Mouse (Mus musculus): Measurements from ENCODE around the gene Hand2. TPM values are rescaled to one million over a fixed set of nuclear protein-coding genes. Genes with fewer than 3 reads are reported as not detected.

Gene Hand2
- polyA plus RNA-seq, 1 experiment: not detected

DNA sequence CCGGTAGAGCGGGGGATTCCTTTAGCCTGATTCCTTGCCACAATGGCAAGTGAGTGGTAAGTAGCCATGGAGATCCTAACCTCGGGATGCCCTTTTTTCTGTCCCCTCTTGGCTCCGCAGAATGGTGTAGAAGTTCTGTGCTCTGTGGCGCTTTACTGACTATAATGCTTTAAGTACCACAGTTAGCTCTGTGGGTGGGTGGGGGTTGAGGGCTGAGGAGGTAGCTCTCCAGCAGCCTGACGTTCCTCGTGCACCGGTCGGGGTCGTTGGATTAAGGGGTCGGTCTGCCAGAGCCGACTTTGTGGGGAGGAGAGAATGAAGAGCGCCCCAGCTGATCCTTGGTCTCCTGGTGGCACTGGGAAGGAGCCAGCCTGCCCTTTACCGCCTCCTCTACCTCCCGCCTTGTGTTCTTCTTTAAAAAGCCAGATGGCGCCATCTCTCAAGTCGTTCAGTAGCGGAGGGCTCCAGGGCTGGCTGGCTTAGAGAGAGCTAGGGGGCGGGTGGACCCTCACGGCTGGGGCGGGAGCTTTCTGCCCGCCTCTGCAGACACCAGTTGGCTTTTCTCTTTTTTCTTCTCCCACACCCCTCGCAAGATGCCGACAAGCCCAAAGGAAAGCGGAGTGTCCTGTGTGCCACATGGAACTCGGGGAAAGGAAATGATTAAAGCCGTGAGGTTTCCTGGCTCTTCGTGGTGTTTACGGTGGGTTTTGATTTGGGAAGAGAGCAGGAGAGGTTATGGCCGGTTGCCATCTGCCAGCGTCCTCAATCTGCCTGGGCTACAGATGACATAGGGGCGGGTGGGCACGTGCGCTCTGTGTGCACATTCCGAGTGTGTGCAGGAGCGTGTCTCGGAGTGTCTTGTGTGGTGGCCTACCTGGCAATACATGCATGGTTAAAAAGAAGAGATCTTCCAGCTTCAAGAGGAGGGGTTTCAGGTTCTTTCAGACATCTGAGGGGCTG, 32.8 kb downstream of the Hand2 start:
- TF ChIP-seq POLR2A (IDR thresholded peaks at IDR 0.05; ENCODE audit: extremely low read depth, insufficient read depth, low read length) (no peak), CTCF (IDR thresholded peaks at IDR 0.05; ENCODE audit: extremely low read depth, insufficient read depth, low read length) (peak; percentile 30; the same call in 1 of the 2 replicates)

DNA sequence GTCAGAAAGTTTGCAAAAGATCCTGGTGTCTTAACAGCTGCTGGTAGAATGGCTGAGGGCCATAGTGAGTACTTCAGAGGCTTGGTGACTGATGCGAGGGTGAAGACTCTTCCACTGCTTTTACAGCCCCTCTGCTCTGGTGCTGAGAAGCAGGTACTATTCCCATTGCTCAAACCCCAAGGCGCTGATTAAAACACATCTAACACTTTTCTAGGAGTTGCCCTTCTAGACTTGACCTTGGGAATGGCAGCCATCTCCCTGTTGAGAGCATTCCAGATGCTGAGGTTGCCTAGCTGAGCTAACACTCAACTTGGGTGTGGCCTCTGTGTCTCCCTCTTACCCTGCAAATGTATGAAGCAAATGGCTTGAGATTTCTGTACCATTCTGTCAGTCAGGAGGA, 34.1 kb downstream of the Hand2 start:
- no peak for TF ChIP-seq POLR2A (IDR thresholded peaks at IDR 0.05; ENCODE audit: extremely low read depth, insufficient read depth, low read length)
- no peak for TF ChIP-seq CTCF (IDR thresholded peaks at IDR 0.05; ENCODE audit: extremely low read depth, insufficient read depth, low read length)
- Histone ChIP-seq H3K4me1 (ENCODE audit: control insufficient read depth, insufficient read depth, low read length) (no peaks in the 10 kb centered on the region), H3K27ac (ENCODE audit: insufficient read depth, low read length) (no peak overlapping the region), H3K4me3 (ENCODE audit: insufficient read depth, low read length) (no peak overlapping the region)

More for the DNA sequence above, 32.8 kb downstream of the Hand2 start:
- no peaks in the 10 kb centered on the region for H3K4me1 ChIP-seq (ENCODE audit: control insufficient read depth, insufficient read depth, low read length)
- H3K27ac ChIP-seq (ENCODE audit: insufficient read depth, low read length): no peak overlapping the region
- H3K4me3 ChIP-seq (ENCODE audit: insufficient read depth, low read length): peak overlapping the region; percentile 13

DNA sequence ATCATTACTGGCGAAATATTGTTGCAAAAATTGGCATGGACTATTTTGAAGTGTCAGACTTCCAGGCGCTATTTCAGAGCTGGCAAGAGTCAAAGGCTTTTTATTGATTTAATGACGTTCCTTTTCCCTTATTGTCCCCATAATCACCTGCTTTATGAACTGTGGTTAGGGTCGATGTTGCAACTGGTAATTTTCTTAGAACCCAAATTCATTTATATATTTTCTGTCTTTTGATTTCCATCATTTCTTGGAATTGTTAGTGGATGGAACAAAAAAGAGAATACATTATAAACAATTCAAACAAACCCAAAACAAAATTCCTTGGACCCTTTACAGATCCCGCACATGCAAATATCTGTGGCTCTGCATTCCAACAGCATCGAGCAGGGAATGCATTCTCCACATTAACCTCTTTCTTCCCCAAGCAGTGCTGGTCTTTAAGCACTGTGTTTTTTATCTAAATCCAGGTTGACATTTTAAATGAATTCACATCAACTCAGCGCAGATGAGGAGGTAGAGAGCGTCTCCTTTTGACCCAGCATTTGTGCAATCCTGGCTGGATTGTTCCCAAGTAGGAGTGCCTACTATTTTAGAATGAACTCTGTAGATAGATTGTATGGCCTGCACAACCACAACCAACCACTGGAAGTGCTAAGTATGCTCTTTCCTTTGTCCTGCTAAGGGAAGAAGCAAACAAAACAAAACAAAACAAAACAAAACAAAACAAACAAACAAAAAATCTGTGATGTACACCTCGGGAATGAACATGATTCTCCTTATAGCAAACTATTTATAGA, 35.9 kb downstream of the Hand2 start:
- no peak for TF ChIP-seq CTCF (IDR thresholded peaks at IDR 0.05; ENCODE audit: extremely low read depth, insufficient read depth, low read length)
- no peaks in the 10 kb centered on the region for H3K4me1 ChIP-seq (ENCODE audit: control insufficient read depth, insufficient read depth, low read length)
- no peak overlapping the region for H3K27ac ChIP-seq (ENCODE audit: insufficient read depth, low read length)
- H3K4me3 ChIP-seq (ENCODE audit: insufficient read depth, low read length): no peak overlapping the region

DNA sequence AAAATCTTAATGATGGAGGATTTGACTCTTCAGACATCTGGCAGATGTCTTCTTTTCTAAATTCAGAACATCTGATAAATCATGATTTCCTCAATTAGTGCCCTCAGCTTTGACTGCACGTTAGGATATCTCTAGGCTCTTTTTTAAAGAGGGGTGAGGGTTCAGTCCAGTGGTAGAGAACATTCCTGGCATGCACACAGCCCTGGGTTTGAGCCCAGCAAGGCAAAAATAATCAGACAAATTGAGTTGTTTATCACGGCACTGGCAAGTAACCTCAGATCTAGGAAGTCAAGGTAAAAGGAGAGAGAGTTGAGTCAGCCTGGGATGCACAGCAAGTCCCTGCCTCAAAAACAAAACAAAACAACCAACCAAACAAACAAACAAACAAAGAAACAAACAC, 39.7 kb downstream of the Hand2 start:
- H3K27ac ChIP-seq (ENCODE audit: insufficient read depth, low read length): no peak overlapping the region
- TF ChIP-seq POLR2A (IDR thresholded peaks at IDR 0.05; ENCODE audit: extremely low read depth, insufficient read depth, low read length) (no peak), CTCF (IDR thresholded peaks at IDR 0.05; ENCODE audit: extremely low read depth, insufficient read depth, low read length) (no peak)
- no peak overlapping the region for H3K4me3 ChIP-seq (ENCODE audit: insufficient read depth, low read length)
- no peaks in the 10 kb centered on the region for H3K4me1 ChIP-seq (ENCODE audit: control insufficient read depth, insufficient read depth, low read length)

DNA sequence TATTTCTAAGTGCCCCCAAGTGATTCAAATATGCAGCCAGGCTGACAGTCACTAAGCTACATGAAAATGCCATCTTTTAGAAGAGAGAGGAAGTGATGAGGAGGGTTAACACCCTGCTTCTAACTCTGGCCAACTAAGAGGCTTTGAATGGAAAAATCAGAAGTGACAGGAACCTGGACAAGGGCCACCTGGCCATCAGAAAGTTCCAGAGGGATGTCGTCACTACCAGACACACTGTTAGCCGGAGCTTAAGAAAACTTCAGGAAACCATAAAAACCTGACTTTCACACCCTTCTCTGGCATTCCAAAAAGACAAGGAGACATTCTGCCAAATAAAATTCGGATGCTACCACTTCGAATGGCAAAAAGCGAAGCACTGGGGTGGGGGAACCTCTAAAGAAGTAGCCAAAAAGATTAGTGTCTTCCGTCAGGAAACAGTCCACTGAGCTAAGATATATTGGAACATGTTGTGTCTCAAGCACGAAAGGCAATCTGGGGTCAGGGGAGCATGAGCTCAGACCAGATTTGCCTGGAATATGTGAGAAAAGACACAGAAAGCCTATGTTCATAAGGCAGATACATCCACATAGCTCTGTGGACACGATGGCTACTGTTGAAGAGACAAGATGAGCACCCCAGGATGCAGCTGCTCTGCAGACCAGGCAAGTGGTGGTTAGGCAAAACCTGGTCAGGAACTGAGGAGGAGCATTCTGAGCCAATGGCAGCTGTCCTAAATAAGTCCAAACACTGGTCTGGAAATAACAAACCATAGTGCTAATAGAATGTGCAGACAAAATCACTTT, 40.4 kb downstream of the Hand2 start:
- TF ChIP-seq CTCF (IDR thresholded peaks at IDR 0.05; ENCODE audit: extremely low read depth, insufficient read depth, low read length): no peak
- no peak for TF ChIP-seq POLR2A (IDR thresholded peaks at IDR 0.05; ENCODE audit: extremely low read depth, insufficient read depth, low read length)
- H3K4me1 ChIP-seq (ENCODE audit: control insufficient read depth, insufficient read depth, low read length): no peaks in the 10 kb centered on the region
- no peak overlapping the region for H3K4me3 ChIP-seq (ENCODE audit: insufficient read depth, low read length)

DNA sequence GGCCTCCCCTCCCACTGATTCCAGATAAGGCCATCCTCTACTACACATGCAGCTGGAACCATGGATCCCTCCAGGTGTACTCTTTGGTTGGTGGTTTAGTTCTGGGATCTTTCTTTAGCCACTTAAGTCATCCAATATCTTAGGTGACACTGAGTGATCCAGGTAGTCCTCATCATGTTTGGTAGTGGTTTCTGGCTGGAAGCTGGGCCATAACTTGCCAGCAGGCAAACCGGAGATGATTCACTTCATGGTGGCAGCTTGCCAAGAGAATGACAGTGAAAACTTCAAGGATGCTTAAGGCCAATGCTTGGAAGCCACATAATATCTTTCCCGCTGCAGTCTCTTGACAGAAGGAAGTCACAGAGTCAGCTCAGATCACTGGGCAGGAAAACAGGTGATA, 42.1 kb downstream of the Hand2 start:
- Histone ChIP-seq H3K4me3 (ENCODE audit: insufficient read depth, low read length) (no peak overlapping the region), H3K4me1 (ENCODE audit: control insufficient read depth, insufficient read depth, low read length) (no peaks in the 10 kb centered on the region), H3K27ac (ENCODE audit: insufficient read depth, low read length) (no peak overlapping the region)
- TF ChIP-seq CTCF (IDR thresholded peaks at IDR 0.05; ENCODE audit: extremely low read depth, insufficient read depth, low read length): no peak
- TF ChIP-seq POLR2A (IDR thresholded peaks at IDR 0.05; ENCODE audit: extremely low read depth, insufficient read depth, low read length): no peak

More for the DNA sequence above, 40.4 kb downstream of the Hand2 start:
- no peak overlapping the region for H3K27ac ChIP-seq (ENCODE audit: insufficient read depth, low read length)

DNA sequence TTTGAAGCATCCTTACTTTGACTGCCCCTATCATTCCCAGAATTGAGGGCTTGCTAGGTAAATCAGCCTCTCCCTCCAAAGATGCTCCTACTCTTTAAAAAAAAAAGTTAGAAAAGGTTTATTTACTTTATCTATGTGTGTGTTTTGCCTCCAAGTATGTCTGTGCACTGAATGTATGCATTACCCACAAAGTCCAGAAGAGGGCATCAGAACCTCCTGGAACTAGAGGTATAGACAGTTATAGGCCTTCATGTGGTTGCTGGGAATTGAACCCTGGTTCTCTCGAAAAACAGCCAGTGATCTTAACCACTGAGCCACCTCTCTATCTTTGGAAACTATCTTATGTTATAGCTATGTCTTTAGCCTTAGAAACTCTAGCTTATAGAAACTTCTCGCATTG, 53.3 kb downstream of the Hand2 start:
- no peak overlapping the region for H3K27ac ChIP-seq (ENCODE audit: insufficient read depth, low read length)
- H3K4me3 ChIP-seq (ENCODE audit: insufficient read depth, low read length): no peak overlapping the region
- TF ChIP-seq POLR2A (IDR thresholded peaks at IDR 0.05; ENCODE audit: extremely low read depth, insufficient read depth, low read length) (no peak), CTCF (IDR thresholded peaks at IDR 0.05; ENCODE audit: extremely low read depth, insufficient read depth, low read length) (no peak)
- no peaks in the 10 kb centered on the region for H3K4me1 ChIP-seq (ENCODE audit: control insufficient read depth, insufficient read depth, low read length)

Other genes with a start within 250 kb of the Hand2 start
- 107 and 112 TPM in 2 replicates for gene Scrg1, start 134.9 kb downstream of the Hand2 start, polyA plus RNA-seq (2012; rRNA removed)
- 7.7 and 8.4 TPM in 2 replicates for gene Sap30, start 166.9 kb downstream of the Hand2 start, polyA plus RNA-seq (2012; rRNA removed)
- gene Hmgb2, start 190.9 kb downstream of the Hand2 start, polyA plus RNA-seq (2012; rRNA removed): 6.3 and 6.5 TPM in 2 replicates

Measured in cortical plate, adult 2 months (tissue).